Mouse (Mus musculus): ENCODE data around the gene Lyrm1.

DNA sequence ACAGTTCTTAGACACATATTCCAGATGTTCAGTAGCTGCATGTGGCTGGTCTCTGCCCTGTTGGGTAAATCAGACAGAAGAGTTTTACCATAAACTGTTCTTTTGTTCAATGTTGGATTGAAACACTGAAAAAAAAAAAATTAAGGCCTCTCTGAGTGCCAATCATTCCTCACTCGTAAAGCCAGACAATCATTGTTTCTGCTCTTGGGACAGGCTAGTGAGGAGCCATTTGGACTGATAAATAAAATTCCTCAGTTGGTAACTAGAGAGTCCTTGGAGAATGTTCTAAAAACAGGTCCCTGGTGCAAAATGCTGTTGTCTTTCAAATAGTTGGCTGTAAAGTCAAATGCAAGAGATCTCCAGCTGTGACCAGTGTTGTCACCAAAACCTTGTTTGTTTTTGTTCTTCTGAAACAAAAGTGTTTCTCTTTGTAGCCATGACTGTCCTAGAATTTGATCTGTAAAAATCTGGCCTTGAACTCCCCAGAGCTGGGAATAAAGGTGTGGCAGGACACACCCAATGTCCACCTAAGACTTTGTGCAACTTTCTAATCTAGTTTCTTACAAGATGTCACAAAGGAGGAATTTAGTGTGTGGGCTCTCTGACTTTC lies 2.7 kb downstream of the Lyrm1 start:
- TF ChIP-seq CTCF (IDR thresholded peaks at IDR 0.05; ENCODE audit: low read depth) (no peak), EP300 (IDR thresholded peaks at IDR 0.05; ENCODE audit: low read depth) (no peak)
